Mouse (Mus musculus): ENCODE measurements around the gene Gm42791.

DNA sequence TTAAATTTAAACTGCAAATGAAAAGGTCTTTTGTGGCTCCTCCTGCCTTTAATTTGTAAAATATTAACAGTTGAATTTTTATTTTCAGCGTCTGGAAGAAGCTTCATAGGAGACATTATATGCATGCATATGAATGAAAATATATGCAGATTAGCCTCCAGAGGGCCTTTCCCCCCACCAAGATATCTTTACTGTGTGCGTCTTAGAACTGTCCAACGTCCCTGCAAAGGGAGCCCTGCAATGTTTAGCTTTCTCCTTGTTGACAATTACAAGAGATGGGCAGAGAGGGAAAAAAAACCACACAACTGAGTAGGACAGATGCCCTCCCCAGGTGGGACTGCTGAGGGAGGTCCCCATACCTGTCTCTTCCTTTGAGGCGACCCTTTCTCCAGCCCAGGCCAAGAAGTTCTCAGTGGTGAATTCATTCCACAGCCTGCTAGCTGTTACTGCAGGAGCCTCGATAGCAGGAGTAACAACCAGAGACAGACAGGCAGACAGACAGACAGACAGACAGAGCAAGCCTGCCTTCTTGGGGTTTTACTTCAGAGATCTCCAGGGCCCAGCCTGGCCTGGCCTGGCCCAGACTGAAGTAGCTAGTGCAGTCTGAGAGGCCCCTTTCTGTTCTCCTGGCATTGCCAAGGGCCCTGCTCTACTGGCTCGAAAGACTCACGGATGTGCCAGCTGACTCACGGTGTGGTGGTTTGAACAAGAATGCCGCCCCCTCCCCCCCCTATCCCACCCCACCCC is 1.2 kb upstream of the Gm42791 start:
- TF ChIP-seq MAX (IDR thresholded peaks at IDR 0.05; ENCODE audit: low read length), result no peak
- TF ChIP-seq EP300 (IDR thresholded peaks at IDR 0.05; ENCODE audit: low read length), result no peak
- no peak for TF ChIP-seq E2F4 (IDR thresholded peaks at IDR 0.05; ENCODE audit: insufficient replicate concordance, low read depth, low read length)
- TF ChIP-seq JUND (conservative IDR thresholded peaks at IDR 0.05; ENCODE audit: low read depth, low read length), result no peak
- no peak for TF ChIP-seq RCOR1 (conservative IDR thresholded peaks at IDR 0.05; ENCODE audit: low read depth, low read length)
